8 mouse cellular contexts compared by ENCODE assay signal in genomic region chr2:71965476-71965875, GRCm38 (mm10). TPM values are rescaled to one million over a fixed set of nuclear protein-coding genes. Genes with fewer than 3 reads are reported as not detected.
DNase-seq lines count a peak whose midpoint lies in the region; ATAC-seq and TF ChIP-seq lines count a peak whose summit lies in the region.

No protein-coding gene starts in this region.

- peak; percentile 57 for TF ChIP-seq CTCF in hindbrain, postnatal 0 days (IDR thresholded peaks at IDR 0.05; ENCODE audit: low read depth)
- TF ChIP-seq CTCF in ES-Bruce4 (IDR thresholded peaks at IDR 0.05; ENCODE audit: low read depth, low read length) = peak; percentile 92
- peak; percentile 81 for TF ChIP-seq CTCF in bone marrow macrophage, adult 2 months (IDR thresholded peaks at IDR 0.05; ENCODE audit: low read depth, low read length)
- TF ChIP-seq CTCF in small intestine, adult 2 months (IDR thresholded peaks at IDR 0.05; ENCODE audit: extremely low read depth, insufficient read length, insufficient replicate concordance, low read depth, low read length) = peak; percentile 87; the same call in 1 of the 2 replicates

- no peak for TF ChIP-seq EP300 in ES-Bruce4 (IDR thresholded peaks at IDR 0.05; ENCODE audit: insufficient read depth, low read depth, low read length)

- H3K4me2 ChIP-seq in hindbrain, postnatal 0 days (ENCODE audit: low read depth, low read length) = no peak overlapping the region
- no peak overlapping the region for H3K4me2 ChIP-seq in hindbrain, embryonic 12.5 days (replicated peaks)
- H3K4me2 ChIP-seq in forebrain, embryonic 12.5 days = no peak overlapping the region

- H3K27me3 ChIP-seq in hindbrain, postnatal 0 days (ENCODE audit: insufficient read depth, low read length) = no peaks in the 10 kb centered on the region
- no peaks in the 10 kb centered on the region for H3K27me3 ChIP-seq in hindbrain, embryonic 12.5 days
- no peaks in the 10 kb centered on the region for H3K27me3 ChIP-seq in ES-Bruce4 (ENCODE audit: control insufficient read depth, insufficient read depth, low read length, poor library complexity, severe bottlenecking)
- no peaks in the 10 kb centered on the region for H3K27me3 ChIP-seq in small intestine, adult 2 months (ENCODE audit: control insufficient read depth, insufficient read depth, low read length)
- no peaks in the 10 kb centered on the region for H3K27me3 ChIP-seq in forebrain, embryonic 12.5 days

- no peak overlapping the region for H3K9ac ChIP-seq in hindbrain, postnatal 0 days (replicated peaks; ENCODE audit: low read length)
- H3K9ac ChIP-seq in hindbrain, embryonic 12.5 days = no peak overlapping the region
- no peak overlapping the region for H3K9ac ChIP-seq in ES-Bruce4 (ENCODE audit: low read depth, poor library complexity, severe bottlenecking)
- H3K9ac ChIP-seq in forebrain, embryonic 12.5 days = no peak overlapping the region

- no peaks in the 10 kb centered on the region for H3K9me3 ChIP-seq in hindbrain, postnatal 0 days (ENCODE audit: low read length)
- H3K9me3 ChIP-seq in hindbrain, embryonic 12.5 days (replicated peaks) = no peaks in the 10 kb centered on the region
- H3K9me3 ChIP-seq in ES-Bruce4 (replicated peaks; ENCODE audit: control insufficient read depth, insufficient read depth, low read length, poor library complexity, severe bottlenecking) = no peaks in the 10 kb centered on the region
- H3K9me3 ChIP-seq in forebrain, embryonic 12.5 days = no peaks in the 10 kb centered on the region

- H3K36me3 ChIP-seq in hindbrain, postnatal 0 days (ENCODE audit: insufficient read depth, low read length) = no peaks in the 10 kb centered on the region
- H3K36me3 ChIP-seq in hindbrain, embryonic 12.5 days = no peaks in the 10 kb centered on the region
- H3K36me3 ChIP-seq in ES-Bruce4 (ENCODE audit: control insufficient read depth, insufficient read depth, low read length, poor library complexity, severe bottlenecking) = no peaks in the 10 kb centered on the region
- H3K36me3 ChIP-seq in small intestine, adult 2 months (ENCODE audit: control insufficient read depth, insufficient read depth, low read length) = no peaks in the 10 kb centered on the region
- H3K36me3 ChIP-seq in forebrain, embryonic 12.5 days (replicated peaks) = no peaks in the 10 kb centered on the region

- H3K4me3 ChIP-seq in hindbrain, postnatal 0 days (ENCODE audit: low read length) = no peak overlapping the region
- H3K4me3 ChIP-seq in hindbrain, embryonic 12.5 days = no peak overlapping the region
- H3K4me3 ChIP-seq in ES-Bruce4 (ENCODE audit: low read depth, low read length) = no peak overlapping the region
- H3K4me3 ChIP-seq in bone marrow macrophage, adult 2 months (ENCODE audit: insufficient read depth, low read length) = no peak overlapping the region
- H3K4me3 ChIP-seq in small intestine, adult 2 months (ENCODE audit: low read depth, low read length) = no peak overlapping the region
- no peak overlapping the region for H3K4me3 ChIP-seq in forebrain, embryonic 12.5 days (replicated peaks)

- no peaks in the 10 kb centered on the region for H3K4me1 ChIP-seq in hindbrain, postnatal 0 days (ENCODE audit: insufficient read depth, low read length)
- H3K4me1 ChIP-seq in hindbrain, embryonic 12.5 days = no peaks in the 10 kb centered on the region
- no peaks in the 10 kb centered on the region for H3K4me1 ChIP-seq in ES-Bruce4 (ENCODE audit: control insufficient read depth, insufficient read depth, low read length)
- H3K4me1 ChIP-seq in bone marrow macrophage, adult 2 months (ENCODE audit: control insufficient read depth, insufficient read depth, low read length) = no peaks in the 10 kb centered on the region
- H3K4me1 ChIP-seq in small intestine, adult 2 months (ENCODE audit: control insufficient read depth, insufficient read depth, insufficient read length, low read length) = no peaks in the 10 kb centered on the region
- peaks cover 7% of the 10 kb centered on the region; the same call in 1 of the 2 replicates for H3K4me1 ChIP-seq in forebrain, embryonic 12.5 days

- ATAC-seq in hindbrain, postnatal 0 days = no peak; the same call in 1 of the 2 replicates
- ATAC-seq in hindbrain, embryonic 12.5 days (ENCODE audit: low FRiP score) = no peak
- ATAC-seq in frontal cortex, adult (ENCODE audit: low TSS enrichment) = no peak
- no peak for ATAC-seq in forebrain, embryonic 12.5 days (ENCODE audit: low FRiP score)

- WGBS in hindbrain, postnatal 0 days = 89% methylated on average over 4 of the region's 4 CpGs
- 84% methylated on average over 4 of the region's 4 CpGs for WGBS in hindbrain, embryonic 12.5 days
- 55% methylated on average over 4 of the region's 4 CpGs for WGBS in small intestine, adult 2 months
- WGBS in forebrain, embryonic 12.5 days = 81% methylated on average over 4 of the region's 4 CpGs

- H3K27ac ChIP-seq in hindbrain, postnatal 0 days = no peak overlapping the region
- H3K27ac ChIP-seq in hindbrain, embryonic 12.5 days = no peak overlapping the region
- no peak overlapping the region for H3K27ac ChIP-seq in ES-Bruce4 (ENCODE audit: insufficient read depth, low read length)
- H3K27ac ChIP-seq in bone marrow macrophage, adult 2 months (ENCODE audit: insufficient read depth, low read depth, low read length) = no peak overlapping the region
- H3K27ac ChIP-seq in small intestine, adult 2 months (ENCODE audit: insufficient read depth, low read depth, low read length) = no peak overlapping the region
- no peak overlapping the region for H3K27ac ChIP-seq in forebrain, embryonic 12.5 days

- no peak for DNase-seq in hindbrain, postnatal 0 days (ENCODE audit: low spot score)
- DNase-seq in induced T-regulatory cell, adult 2 months (ENCODE audit: low read depth) = peak; percentile 79

- TF ChIP-seq POLR2A in ES-Bruce4 (IDR thresholded peaks at IDR 0.05; ENCODE audit: insufficient read depth, low read length) = no peak
- no peak for TF ChIP-seq POLR2A in bone marrow macrophage, adult 2 months (IDR thresholded peaks at IDR 0.05; ENCODE audit: borderline replicate concordance, low read depth, low read length)
- TF ChIP-seq POLR2A in small intestine, adult 2 months (IDR thresholded peaks at IDR 0.05; ENCODE audit: low read depth, low read length) = no peak

RNA-seq across cellular contexts. Expression of gene Rapgef4, which starts 15.6 kb away (rescaled TPM):
- 55.2 and 104 TPM in 2 replicates for total RNA-seq in hindbrain, postnatal 0 days (2014; rRNA removed)
- 42.5 and 47.3 TPM in 2 replicates for polyA plus RNA-seq in hindbrain, postnatal 0 days (2015; fragmentation: Nextera tagmentation; extraction: Ambion mirVana)
- 4.9 and 5.6 TPM in 2 replicates for polyA plus RNA-seq in hindbrain, embryonic 12.5 days (2016; fragmentation: Nextera tagmentation; extraction: Ambion mirVana)
- not detected in 2 replicates for polyA plus RNA-seq in ES-Bruce4 (2011; ENCODE audit: insufficient read depth, insufficient read length, low read depth, missing spikeins)
- polyA plus RNA-seq in bone marrow macrophage, adult 2 months (2012; ENCODE audit: insufficient read depth, insufficient read length, missing spikeins) = not detected in 2 replicates
- polyA plus RNA-seq in small intestine, adult 2 months (2012; rRNA removed) = 0.56 and 2.7 TPM in 2 replicates
- polyA plus RNA-seq in forebrain, embryonic 12.5 days (2016; fragmentation: Nextera tagmentation; extraction: Ambion mirVana) = 3.1 and 3.8 TPM in 2 replicates
